Mouse (Mus musculus): ENCODE data around the gene Srrm4.
A peak's percentile ranks its signal among the peaks of the same experiment; 100 is the strongest.
"Not testable (repeated sequence)": the region's sequence is repeated elsewhere in the genome, so short reads cannot be mapped to it uniquely, and the experiment has no call there.

Gene Srrm4

GRCm38 (mm10) chr5:116442697-116443458, 148.7 kb downstream of the Srrm4 start:
- peak; percentile 64 to 89 for DNase-seq (ENCODE audit: low spot score in 2 of 2)

GRCm38 (mm10) chr5:116440251-116440650, 151.4 kb downstream of the Srrm4 start:
- DNase-seq (ENCODE audit: low spot score in 2 of 2): peak; percentile 62 to 71

- DNase-seq (ENCODE audit: low spot score in 2 of 2): no peak
Observed at GRCm38 (mm10) chr5:116438328-116438727, 153.3 kb downstream of the Srrm4 start.

GRCm38 (mm10) chr5:116436117-116436516, 155.5 kb downstream of the Srrm4 start:
- no peak for DNase-seq (ENCODE audit: low spot score in 2 of 2)

- peak in 1 of 2 experiments; percentile 34 for DNase-seq (ENCODE audit: low spot score in 2 of 2)
Observed at GRCm38 (mm10) chr5:116434976-116435850, 156.4 kb downstream of the Srrm4 start.

- no peak for DNase-seq (ENCODE audit: low spot score in 2 of 2)
Observed at GRCm38 (mm10) chr5:116432871-116433270, 158.7 kb downstream of the Srrm4 start.

GRCm38 (mm10) chr5:116426701-116427100, 164.9 kb downstream of the Srrm4 start:
- no peak for DNase-seq (ENCODE audit: low spot score in 2 of 2)

- not testable (repeated sequence) for DNase-seq (ENCODE audit: low spot score in 2 of 2)
Observed at GRCm38 (mm10) chr5:116425709-116426108, 165.9 kb downstream of the Srrm4 start.

GRCm38 (mm10) chr5:116425273-116425672, 166.3 kb downstream of the Srrm4 start:
- DNase-seq (ENCODE audit: low spot score in 2 of 2): no peak

GRCm38 (mm10) chr5:116423746-116424145, 167.9 kb downstream of the Srrm4 start:
- no peak for DNase-seq (ENCODE audit: low spot score in 2 of 2)

- peak in 1 of 2 experiments; percentile 35 for DNase-seq (ENCODE audit: low spot score in 2 of 2)
Observed at GRCm38 (mm10) chr5:116422699-116423201, 168.9 kb downstream of the Srrm4 start, which contains the start of gene Hspb8. Gene Hspb8 (minus strand): TSS chr5:116422864.

- DNase-seq (ENCODE audit: low spot score in 2 of 2): no peak
Observed at GRCm38 (mm10) chr5:116421791-116422481, 169.7 kb downstream of the Srrm4 start.

- peak in 1 of 2 experiments; percentile 28 for DNase-seq (ENCODE audit: low spot score in 2 of 2)
Observed at GRCm38 (mm10) chr5:116420759-116421225, 170.8 kb downstream of the Srrm4 start.

GRCm38 (mm10) chr5:116420213-116420612, 171.4 kb downstream of the Srrm4 start:
- DNase-seq (ENCODE audit: low spot score in 2 of 2): no peak

GRCm38 (mm10) chr5:116419322-116420045, 172.1 kb downstream of the Srrm4 start:
- no peak for DNase-seq (ENCODE audit: low spot score in 2 of 2)

GRCm38 (mm10) chr5:116416208-116416607, 175.4 kb downstream of the Srrm4 start:
- no peak for DNase-seq (ENCODE audit: low spot score in 2 of 2)

GRCm38 (mm10) chr5:116409689-116410590, 181.7 kb downstream of the Srrm4 start:
- DNase-seq (ENCODE audit: low spot score in 2 of 2): no peak

- no peak for DNase-seq (ENCODE audit: low spot score in 2 of 2)
Observed at GRCm38 (mm10) chr5:116408965-116409364, 182.7 kb downstream of the Srrm4 start.

- DNase-seq (ENCODE audit: low spot score in 2 of 2): peak in 1 of 2 experiments; percentile 18
Observed at GRCm38 (mm10) chr5:116407936-116408335, 183.7 kb downstream of the Srrm4 start.

- DNase-seq (ENCODE audit: low spot score in 2 of 2): no peak
Observed at GRCm38 (mm10) chr5:116407321-116407720, 184.3 kb downstream of the Srrm4 start.
